Mouse (Mus musculus): ENCODE results near the gene Smpdl3a. TPM values are rescaled to one million over a fixed set of nuclear protein-coding genes. Genes with fewer than 3 reads are reported as not detected.

The Smpdl3a gene
- polyA plus RNA-seq, 1 experiment from 2014 or later, result 43.8 TPM

DNA sequence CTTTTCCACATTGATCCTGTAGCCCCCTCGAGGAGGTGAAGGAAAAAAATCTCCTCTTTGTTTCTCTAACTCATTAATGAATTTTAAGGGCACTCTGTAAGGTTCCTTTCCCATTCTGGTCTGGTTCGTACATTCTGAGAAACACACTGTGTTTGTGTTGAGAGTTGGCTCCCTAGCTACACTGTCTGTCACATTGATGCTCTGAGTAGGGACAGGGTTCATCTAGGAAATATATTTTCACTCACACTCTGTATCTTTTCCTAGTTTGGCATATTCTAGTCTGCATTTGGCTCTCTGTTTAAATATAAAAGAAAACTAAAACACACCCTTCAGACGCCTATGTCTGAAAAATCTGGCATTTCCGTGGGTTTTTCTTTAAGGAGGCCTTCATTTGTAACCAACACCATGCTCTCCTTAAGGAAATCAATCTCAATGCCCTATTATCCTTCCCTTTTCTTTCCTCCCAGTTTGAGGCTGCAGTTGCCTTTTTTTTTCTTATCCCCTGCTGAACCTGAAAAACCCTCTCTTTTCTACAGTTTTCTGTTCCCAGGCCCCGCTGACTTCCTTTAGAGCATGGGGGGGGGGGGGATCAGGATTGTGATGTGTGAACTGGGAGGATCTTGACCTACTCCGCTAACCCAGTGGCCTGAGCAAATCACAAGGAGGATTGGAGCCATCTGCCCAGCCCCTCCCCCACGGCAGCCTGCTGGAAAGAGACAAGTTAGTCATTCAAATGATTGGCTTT lies 9.8 kb upstream of the Smpdl3a start:
- 19% methylated on average over 7 of the region's 7 CpGs for WGBS
- peaks cover 15% of the 10 kb centered on the region for H3K4me1 ChIP-seq (ENCODE audit: control insufficient read depth, insufficient read depth, low read length)
- no peak overlapping the region for H3K9ac ChIP-seq (ENCODE audit: low read length)
- H3K9me3 ChIP-seq (replicated peaks; ENCODE audit: control insufficient read depth, low read length), result no peaks in the 10 kb centered on the region
- H3K4me3 ChIP-seq (replicated peaks; ENCODE audit: low read length), result peak overlapping the region; percentile 26
- no peaks in the 10 kb centered on the region for H3K27me3 ChIP-seq (ENCODE audit: control insufficient read depth, insufficient read depth, low read length)
- H3K4me2 ChIP-seq (ENCODE audit: low read depth, low read length), result peak overlapping the region; percentile 33
- ATAC-seq (ENCODE audit: insufficient read depth, low FRiP score), result peak; percentile 66; the same call in 1 of the 2 replicates
- H3K27ac ChIP-seq (ENCODE audit: low read length), result no peak overlapping the region
- H3K36me3 ChIP-seq (ENCODE audit: control insufficient read depth, insufficient read depth, low read length), result no peaks in the 10 kb centered on the region

DNA sequence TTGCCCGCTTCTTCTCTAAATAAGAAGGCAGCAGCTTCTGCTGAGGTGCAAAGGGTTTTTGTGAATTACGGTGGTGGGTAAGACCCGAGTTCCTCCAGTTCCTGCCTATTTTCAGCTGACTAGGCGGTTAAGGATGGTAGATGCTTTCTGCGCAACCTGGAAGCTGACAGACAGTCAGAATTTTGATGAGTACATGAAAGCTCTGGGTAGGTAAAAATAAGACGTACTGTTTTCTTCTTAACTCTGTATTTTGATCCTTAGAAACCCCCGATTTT lies 9.3 kb upstream of the Smpdl3a start, which contains the start of gene Fabp7:
Gene Fabp7 (plus strand): TSS at position 6 of the 275 bp plus-strand sequence.
- no peak within 1 kb of the TSS for H3K27ac ChIP-seq (ENCODE audit: low read length)
- 0 out of 2 replicates have a peak within 1 kb of the TSS, but pooled peaks have one; percentile 26 for H3K9ac ChIP-seq (ENCODE audit: low read length)
- no peaks in the 10 kb centered on the region for H3K36me3 ChIP-seq (ENCODE audit: control insufficient read depth, insufficient read depth, low read length)
- ATAC-seq (ENCODE audit: insufficient read depth, low FRiP score), result no peak
- WGBS, result 24% methylated on average over 7 of the region's 7 CpGs
- peak within 1 kb of the TSS; percentile 33 for H3K4me2 ChIP-seq (ENCODE audit: low read depth, low read length)
- H3K27me3 ChIP-seq (ENCODE audit: control insufficient read depth, insufficient read depth, low read length), result no peaks in the 10 kb centered on the region
- peaks cover 15% of the 10 kb centered on the region for H3K4me1 ChIP-seq (ENCODE audit: control insufficient read depth, insufficient read depth, low read length)
- H3K9me3 ChIP-seq (replicated peaks; ENCODE audit: control insufficient read depth, low read length), result no peaks in the 10 kb centered on the region
- peak within 1 kb of the TSS; percentile 26 for H3K4me3 ChIP-seq (replicated peaks; ENCODE audit: low read length)

DNA sequence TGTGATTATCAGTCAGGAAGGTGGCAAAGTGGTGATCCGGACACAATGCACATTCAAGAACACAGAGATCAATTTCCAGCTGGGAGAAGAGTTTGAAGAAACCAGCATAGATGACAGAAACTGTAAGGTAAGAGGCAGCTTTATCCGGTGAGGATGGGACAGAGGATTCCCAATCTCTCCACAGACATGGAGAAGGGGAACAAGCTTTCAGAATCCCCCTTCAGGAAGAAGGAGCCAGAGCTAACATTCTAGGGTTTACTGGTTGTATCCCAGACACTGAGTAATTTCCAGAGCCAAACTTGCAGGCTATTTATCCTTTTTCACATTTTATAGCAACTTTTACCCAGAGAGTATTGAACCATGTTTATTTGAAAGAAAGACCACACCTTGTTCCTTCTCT lies 8.6 kb upstream of the Smpdl3a start:
- 0 out of 2 replicates have a peak overlapping the region, but pooled peaks have one; percentile 26 for H3K9ac ChIP-seq (ENCODE audit: low read length)
- no peak overlapping the region for H3K27ac ChIP-seq (ENCODE audit: low read length)
- 71% methylated on average over 2 of the region's 2 CpGs for WGBS
- no peak overlapping the region for H3K4me2 ChIP-seq (ENCODE audit: low read depth, low read length)
- H3K36me3 ChIP-seq (ENCODE audit: control insufficient read depth, insufficient read depth, low read length), result no peaks in the 10 kb centered on the region
- peaks cover 15% of the 10 kb centered on the region for H3K4me1 ChIP-seq (ENCODE audit: control insufficient read depth, insufficient read depth, low read length)
- no peak for ATAC-seq (ENCODE audit: insufficient read depth, low FRiP score)
- no peaks in the 10 kb centered on the region for H3K27me3 ChIP-seq (ENCODE audit: control insufficient read depth, insufficient read depth, low read length)
- no peak overlapping the region; the same call in 1 of the 2 replicates for H3K4me3 ChIP-seq (replicated peaks; ENCODE audit: low read length)
- H3K9me3 ChIP-seq (replicated peaks; ENCODE audit: control insufficient read depth, low read length), result no peaks in the 10 kb centered on the region

DNA sequence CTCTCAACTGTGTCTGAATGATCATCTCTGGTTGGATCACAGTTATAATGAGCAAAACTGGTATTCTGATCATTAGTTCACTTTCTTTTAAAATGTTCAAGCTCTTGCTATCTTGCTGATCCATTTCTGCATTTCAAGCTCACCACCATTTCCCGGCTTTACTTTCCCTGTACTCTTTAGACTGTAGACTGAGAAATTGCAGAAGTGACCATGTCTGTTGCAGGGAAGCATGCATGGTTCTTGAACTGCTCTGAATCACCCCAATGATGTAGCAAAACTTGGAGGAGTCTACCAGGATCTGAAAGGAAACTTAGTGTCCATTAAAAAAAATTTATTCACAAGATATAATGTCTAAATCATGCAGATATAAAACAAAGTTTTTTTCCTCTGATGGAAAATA lies 1.2 kb upstream of the Smpdl3a start:
- no peaks in the 10 kb centered on the region for H3K27me3 ChIP-seq (ENCODE audit: control insufficient read depth, insufficient read depth, low read length)
- H3K4me3 ChIP-seq (replicated peaks; ENCODE audit: low read length), result no peak overlapping the region
- WGBS, result 85% methylated on average over 1 of the region's 1 CpGs
- no peak overlapping the region for H3K27ac ChIP-seq (ENCODE audit: low read length)
- H3K9ac ChIP-seq (ENCODE audit: low read length), result no peak overlapping the region
- no peak for ATAC-seq (ENCODE audit: insufficient read depth, low FRiP score)
- no peaks in the 10 kb centered on the region for H3K36me3 ChIP-seq (ENCODE audit: control insufficient read depth, insufficient read depth, low read length)
- H3K4me1 ChIP-seq (ENCODE audit: control insufficient read depth, insufficient read depth, low read length), result peaks cover 10% of the 10 kb centered on the region; the same call in 1 of the 2 replicates
- H3K9me3 ChIP-seq (replicated peaks; ENCODE audit: control insufficient read depth, low read length), result 0 out of 2 replicates have a peak, but pooled peaks cover 4% of the 10 kb centered on the region
- H3K4me2 ChIP-seq (ENCODE audit: low read depth, low read length), result no peak overlapping the region

DNA sequence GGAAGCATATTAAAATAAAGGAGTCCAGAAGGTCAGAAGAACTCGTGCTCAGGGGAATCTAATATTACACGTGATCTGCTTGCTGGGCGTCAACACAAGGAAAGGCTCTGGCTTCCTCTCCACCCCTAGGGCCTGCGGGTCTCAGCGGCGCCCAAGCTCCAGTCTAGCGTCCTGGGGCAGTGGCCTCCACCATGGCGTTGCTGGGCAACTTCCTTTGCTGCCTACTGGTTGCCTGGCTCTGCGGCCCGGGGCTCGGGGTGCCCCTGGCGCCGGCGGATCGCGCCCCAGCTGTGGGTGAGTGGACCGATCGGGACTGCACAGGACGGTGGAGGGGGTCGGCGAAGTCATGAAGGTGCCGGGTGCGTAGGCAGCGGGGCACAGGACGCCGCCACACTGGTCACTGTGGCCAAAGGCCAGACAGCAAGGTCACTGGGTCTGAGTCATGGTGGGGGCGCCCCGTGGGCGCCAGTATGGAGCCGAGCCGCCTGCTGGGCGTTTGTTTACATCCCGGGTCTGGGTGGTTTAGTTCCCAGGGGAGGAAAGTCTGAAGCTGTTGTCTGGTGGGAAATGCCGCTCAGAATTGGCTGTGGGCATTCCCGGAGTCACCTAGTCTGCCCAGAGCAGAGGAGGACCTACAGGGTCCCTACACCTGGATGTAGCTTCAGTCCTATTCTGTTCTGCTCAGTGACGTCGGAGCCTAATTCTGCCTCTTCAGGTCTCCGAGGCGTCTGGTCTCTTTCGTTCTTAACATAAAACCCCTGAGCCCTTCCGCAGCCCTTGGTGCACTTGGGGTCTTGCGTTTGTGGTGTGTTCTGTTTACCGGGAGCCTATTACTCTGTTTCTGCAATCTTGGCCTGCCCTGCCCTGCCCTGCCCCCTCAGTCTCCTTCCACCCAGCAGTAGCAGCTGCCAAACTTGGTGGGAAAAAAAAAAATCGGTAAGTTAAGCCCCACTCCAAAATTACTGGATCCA lies 641 bp downstream of the Smpdl3a start:
- H3K27ac ChIP-seq (ENCODE audit: low read length), result peak overlapping the region; percentile 61
- peak overlapping the region; percentile 72 for H3K4me2 ChIP-seq (ENCODE audit: low read depth, low read length)
- no peaks in the 10 kb centered on the region for H3K36me3 ChIP-seq (ENCODE audit: control insufficient read depth, insufficient read depth, low read length)
- 0 out of 2 replicates have a peak, but pooled peaks cover 4% of the 10 kb centered on the region for H3K9me3 ChIP-seq (replicated peaks; ENCODE audit: control insufficient read depth, low read length)
- 1% methylated on average over 44 of the region's 44 CpGs for WGBS
- peak; percentile 78 for ATAC-seq (ENCODE audit: insufficient read depth, low FRiP score)
- no peaks in the 10 kb centered on the region for H3K27me3 ChIP-seq (ENCODE audit: control insufficient read depth, insufficient read depth, low read length)
- peaks cover 10% of the 10 kb centered on the region; the same call in 1 of the 2 replicates for H3K4me1 ChIP-seq (ENCODE audit: control insufficient read depth, insufficient read depth, low read length)
- H3K4me3 ChIP-seq (replicated peaks; ENCODE audit: low read length), result peak overlapping the region; percentile 67
- H3K9ac ChIP-seq (ENCODE audit: low read length), result peak overlapping the region; percentile 75

DNA sequence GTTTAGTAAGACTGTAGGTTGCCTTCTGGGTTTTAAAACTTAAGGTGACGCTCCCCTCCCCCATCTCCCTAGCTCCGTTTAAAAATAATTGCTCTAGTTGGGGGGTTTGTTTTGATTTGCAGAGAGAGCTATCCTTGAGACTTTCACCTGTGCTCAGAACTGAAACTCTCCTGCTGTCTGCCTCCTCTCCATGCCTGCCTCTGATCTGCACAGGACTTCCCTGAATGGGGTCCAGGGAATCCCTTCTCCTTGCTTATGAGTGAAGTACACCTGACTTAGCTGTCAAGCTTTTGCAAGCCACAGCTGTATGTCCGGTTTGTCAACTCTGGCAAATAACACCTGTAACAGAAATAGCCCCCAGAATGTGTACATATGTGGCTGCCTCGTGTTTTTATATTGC lies 1.4 kb downstream of the Smpdl3a start:
- Histone ChIP-seq H3K9ac (ENCODE audit: low read length) (peak overlapping the region; percentile 75), H3K4me1 (ENCODE audit: control insufficient read depth, insufficient read depth, low read length) (peaks cover 10% of the 10 kb centered on the region; the same call in 1 of the 2 replicates), H3K4me2 (ENCODE audit: low read depth, low read length) (peak overlapping the region; percentile 72), H3K27ac (ENCODE audit: low read length) (peak overlapping the region; percentile 61), H3K27me3 (ENCODE audit: control insufficient read depth, insufficient read depth, low read length) (no peaks in the 10 kb centered on the region), H3K4me3 (replicated peaks; ENCODE audit: low read length) (peak overlapping the region; percentile 67), H3K9me3 (replicated peaks; ENCODE audit: control insufficient read depth, low read length) (0 out of 2 replicates have a peak, but pooled peaks cover 4% of the 10 kb centered on the region), H3K36me3 (ENCODE audit: control insufficient read depth, insufficient read depth, low read length) (no peaks in the 10 kb centered on the region)
- ATAC-seq (ENCODE audit: insufficient read depth, low FRiP score), result no peak
- WGBS, result 22% methylated on average over 4 of the region's 4 CpGs

DNA sequence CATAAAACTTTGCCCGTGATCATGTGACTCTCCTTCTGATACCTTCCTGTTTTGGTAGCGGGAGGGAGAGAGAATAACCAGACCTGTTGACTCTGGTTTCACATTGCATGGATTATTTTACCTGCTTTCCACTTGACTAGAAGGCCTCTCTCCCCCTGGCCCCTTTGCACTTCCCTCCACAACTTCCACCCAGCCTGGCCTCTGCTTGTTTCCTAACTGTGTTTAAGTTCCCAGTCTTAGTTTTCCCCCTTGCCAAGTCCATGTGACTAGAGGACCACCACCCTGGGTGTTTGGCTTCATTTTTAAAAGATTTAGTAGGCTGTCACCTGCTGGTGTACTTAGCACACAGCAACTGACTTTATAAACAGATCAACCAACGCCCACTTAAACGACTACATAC lies 1.9 kb downstream of the Smpdl3a start:
- ATAC-seq (ENCODE audit: insufficient read depth, low FRiP score), result peak; percentile 27; the same call in 1 of the 2 replicates
- Histone ChIP-seq H3K27ac (ENCODE audit: low read length) (peak overlapping the region; percentile 61), H3K4me1 (ENCODE audit: control insufficient read depth, insufficient read depth, low read length) (peaks cover 10% of the 10 kb centered on the region; the same call in 1 of the 2 replicates), H3K36me3 (ENCODE audit: control insufficient read depth, insufficient read depth, low read length) (no peaks in the 10 kb centered on the region), H3K27me3 (ENCODE audit: control insufficient read depth, insufficient read depth, low read length) (no peaks in the 10 kb centered on the region), H3K9ac (ENCODE audit: low read length) (no peak overlapping the region), H3K9me3 (replicated peaks; ENCODE audit: control insufficient read depth, low read length) (0 out of 2 replicates have a peak, but pooled peaks cover 4% of the 10 kb centered on the region), H3K4me2 (ENCODE audit: low read depth, low read length) (peak overlapping the region; percentile 72), H3K4me3 (replicated peaks; ENCODE audit: low read length) (peak overlapping the region; percentile 67)
- whole genome bisulfite sequencing, result 39% methylated on average over 4 of the region's 4 CpGs

DNA sequence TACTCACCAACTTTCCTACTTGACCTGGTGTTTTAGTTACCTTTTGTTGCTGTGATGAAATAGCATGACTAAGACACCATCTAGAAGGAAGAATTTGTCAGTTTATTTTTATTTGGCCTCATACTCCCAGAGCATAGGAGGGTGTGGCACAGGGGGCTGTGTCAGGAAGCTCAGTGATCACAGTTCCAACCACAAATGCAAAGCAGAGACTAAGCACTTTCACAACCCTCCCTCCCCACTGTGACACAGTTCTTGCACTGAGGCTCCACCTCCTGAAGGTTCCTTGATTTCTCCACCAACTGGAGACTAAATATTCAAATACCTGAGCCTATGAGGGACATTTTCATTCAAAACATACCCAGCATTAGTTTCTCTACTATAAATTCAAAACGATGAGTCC lies 5.4 kb downstream of the Smpdl3a start:
- no peak overlapping the region for H3K9ac ChIP-seq (ENCODE audit: low read length)
- no peak overlapping the region for H3K4me3 ChIP-seq (replicated peaks; ENCODE audit: low read length)
- no peak overlapping the region for H3K4me2 ChIP-seq (ENCODE audit: low read depth, low read length)
- no peak overlapping the region for H3K27ac ChIP-seq (ENCODE audit: low read length)
- no peaks in the 10 kb centered on the region for H3K27me3 ChIP-seq (ENCODE audit: control insufficient read depth, insufficient read depth, low read length)
- H3K4me1 ChIP-seq (ENCODE audit: control insufficient read depth, insufficient read depth, low read length), result peaks cover 7% of the 10 kb centered on the region; the same call in 1 of the 2 replicates
- H3K36me3 ChIP-seq (ENCODE audit: control insufficient read depth, insufficient read depth, low read length), result no peaks in the 10 kb centered on the region
- WGBS, result 89% methylated on average over 1 of the region's 1 CpGs
- ATAC-seq (ENCODE audit: insufficient read depth, low FRiP score), result no peak
- H3K9me3 ChIP-seq (replicated peaks; ENCODE audit: control insufficient read depth, low read length), result no peaks in the 10 kb centered on the region
